Mouse (Mus musculus): ENCODE results near the gene Zfp976.
"Not testable (repeated sequence)": the region's sequence is repeated elsewhere in the genome, so short reads cannot be mapped to it uniquely, and the experiment has no call there.

- not testable (repeated sequence) for TF ChIP-seq POLR2A (IDR thresholded peaks at IDR 0.05; ENCODE audit: borderline replicate concordance, extremely low read depth, insufficient read depth, insufficient read length, poor library complexity, severe bottlenecking); CTCF (IDR thresholded peaks at IDR 0.05; ENCODE audit: borderline replicate concordance, extremely low read depth, insufficient read depth, insufficient read length)
These were observed 50.0 kb downstream of the Zfp976 start, which contains the start of gene Zfp977 for GRCm38 (mm10) chr7:42592413-42592812.

Measured in brain, embryonic 14.5 days (tissue).